14 mouse cellular contexts compared by ENCODE assay signal in the genomic region with DNA sequence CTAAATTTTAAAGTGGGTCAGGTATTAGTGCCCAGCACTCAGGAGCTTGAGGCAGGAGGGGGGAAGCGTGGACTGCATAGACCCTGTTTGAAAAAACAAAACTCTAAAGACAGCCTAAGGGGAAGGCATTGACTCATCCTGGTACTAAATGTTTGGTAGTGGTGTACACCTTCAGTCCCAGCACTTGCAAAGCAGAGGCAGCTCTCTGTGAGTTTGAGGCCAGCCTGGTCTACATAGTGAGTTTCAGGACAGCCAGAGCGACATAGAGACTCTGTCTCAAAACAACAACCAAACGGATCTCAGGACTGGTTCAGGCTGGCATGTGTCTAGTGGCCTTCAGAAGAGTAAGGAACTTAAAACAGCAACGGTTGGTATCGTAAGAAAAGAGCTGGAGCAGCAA. TPM values are rescaled to one million over a fixed set of nuclear protein-coding genes. Genes with fewer than 3 reads are reported as not detected.
DNase-seq lines count a peak whose midpoint lies in the region; ATAC-seq lines count a peak whose summit lies in the region.
"Had no signal": no experiment of that assay in that cellular context is flagged by ENCODE, and none has a peak within 500 bp of the region (broad histone marks: within the 10 kb centered on the region; RNA-seq: fewer than 3 reads in every experiment).

No protein-coding gene starts in this region.

- no peaks in the 10 kb centered on the region for H3K36me3 ChIP-seq in heart, embryonic 14.5 days (ENCODE audit: control insufficient read depth, insufficient read depth, low read length)
- peaks cover 3% of the 10 kb centered on the region; the same call in 1 of the 2 replicates for H3K36me3 ChIP-seq in midbrain, embryonic 10.5 days
- H3K36me3 ChIP-seq in midbrain, embryonic 11.5 days (ENCODE audit: control insufficient read depth, insufficient read depth, low read length) = no peaks in the 10 kb centered on the region
- H3K36me3 ChIP-seq in hindbrain, embryonic 16.5 days (ENCODE audit: control insufficient read depth, insufficient read depth, low read length) = no peaks in the 10 kb centered on the region
- H3K36me3 ChIP-seq: limb, embryonic 12.5 days had no signal

- no peak overlapping the region for H3K4me3 ChIP-seq in heart, embryonic 14.5 days (ENCODE audit: control insufficient read depth in 1 of 2, insufficient read depth in 1 of 2, low read depth in 1 of 2, low read length in 2 of 2)
- H3K4me3 ChIP-seq in midbrain, embryonic 10.5 days = no peak overlapping the region
- no peak overlapping the region for H3K4me3 ChIP-seq in midbrain, embryonic 11.5 days (ENCODE audit: low read depth, low read length)
- no peak overlapping the region for H3K4me3 ChIP-seq in hindbrain, embryonic 16.5 days (ENCODE audit: low read length)
- H3K4me3 ChIP-seq: limb, embryonic 12.5 days; myocyte had no signal

- H3K9ac ChIP-seq in heart, embryonic 14.5 days (ENCODE audit: low read length) = no peak overlapping the region
- no peak overlapping the region for H3K9ac ChIP-seq in midbrain, embryonic 11.5 days (ENCODE audit: low read length)
- H3K9ac ChIP-seq in hindbrain, embryonic 16.5 days (ENCODE audit: low read depth, low read length) = no peak overlapping the region
- H3K9ac ChIP-seq: limb, embryonic 12.5 days had no signal

- no peak for DNase-seq in heart, postnatal 10 days
- DNase-seq in midbrain, embryonic 10.5 days (ENCODE audit: low spot score) = no peak
- DNase-seq in midbrain, embryonic 11.5 days (ENCODE audit: low spot score, missing footprints) = no peak
- no peak for DNase-seq in right cerebral cortex, postnatal 25 days
- DNase-seq: cerebellum, adult 2 months; embryo, embryonic 11 days; kidney, adult 18-20 months; kidney, postnatal 25 days; lung, adult 18-20 months had no signal

- ATAC-seq in heart, embryonic 14.5 days (ENCODE audit: insufficient number of reproducible peaks, insufficient read depth, low FRiP score, low read depth) = no peak
- ATAC-seq in midbrain, embryonic 11.5 days (ENCODE audit: low FRiP score) = no peak
- ATAC-seq in hindbrain, embryonic 16.5 days = no peak
- no peak for ATAC-seq in activated CD4-positive, CD25-positive, alpha-beta regulatory T cell, adult 4 months

- no peaks in the 10 kb centered on the region for H3K9me3 ChIP-seq in heart, embryonic 14.5 days (ENCODE audit: control insufficient read depth, low read length)
- H3K9me3 ChIP-seq in midbrain, embryonic 10.5 days (replicated peaks) = no peaks in the 10 kb centered on the region
- H3K9me3 ChIP-seq in midbrain, embryonic 11.5 days (ENCODE audit: control insufficient read depth, low read length) = no peaks in the 10 kb centered on the region
- no peaks in the 10 kb centered on the region for H3K9me3 ChIP-seq in hindbrain, embryonic 16.5 days (ENCODE audit: control insufficient read depth, low read length)
- H3K9me3 ChIP-seq: limb, embryonic 12.5 days had no signal

- intact Hi-C loops in heart, postnatal 10 days (cut with DNase I) = loop anchor here (2.0 kb wide), 1 partner anchor 16 kb away; no protein-coding TSS in a partner anchor

- no peaks in the 10 kb centered on the region for H3K27me3 ChIP-seq in heart, embryonic 14.5 days (ENCODE audit: control insufficient read depth, insufficient read depth, low read length)
- no peaks in the 10 kb centered on the region for H3K27me3 ChIP-seq in midbrain, embryonic 10.5 days (ENCODE audit: low read depth, poor library complexity, severe bottlenecking)
- H3K27me3 ChIP-seq in midbrain, embryonic 11.5 days (ENCODE audit: control insufficient read depth, insufficient read depth, low read length) = no peaks in the 10 kb centered on the region
- H3K27me3 ChIP-seq in hindbrain, embryonic 16.5 days (replicated peaks; ENCODE audit: control insufficient read depth, insufficient read depth, low read length) = no peaks in the 10 kb centered on the region
- H3K27me3 ChIP-seq: limb, embryonic 12.5 days had no signal

- H3K27ac ChIP-seq in heart, embryonic 14.5 days (replicated peaks in 1 of 2; ENCODE audit: control insufficient read depth in 1 of 2, insufficient read depth in 1 of 2, low read depth in 2 of 2, low read length in 2 of 2) = no peak overlapping the region
- peak overlapping the region; percentile 23; the same call in 1 of the 2 replicates for H3K27ac ChIP-seq in midbrain, embryonic 10.5 days (replicated peaks)
- H3K27ac ChIP-seq in midbrain, embryonic 11.5 days (ENCODE audit: low read depth, low read length) = no peak overlapping the region
- no peak overlapping the region for H3K27ac ChIP-seq in hindbrain, embryonic 16.5 days (ENCODE audit: low read depth, low read length)
- H3K27ac ChIP-seq: limb, embryonic 12.5 days had no signal

- H3K4me1 ChIP-seq in heart, embryonic 14.5 days (ENCODE audit: control insufficient read depth in 2 of 2, insufficient read depth in 2 of 2, low read length in 2 of 2) = peaks cover 8 to 44% of the 10 kb centered on the region in 2 experiments
- peaks cover 56% of the 10 kb centered on the region for H3K4me1 ChIP-seq in midbrain, embryonic 10.5 days
- H3K4me1 ChIP-seq in midbrain, embryonic 11.5 days (ENCODE audit: control insufficient read depth, insufficient read depth, low read length) = peaks cover 30% of the 10 kb centered on the region
- peaks cover 46% of the 10 kb centered on the region for H3K4me1 ChIP-seq in hindbrain, embryonic 16.5 days (ENCODE audit: control insufficient read depth, insufficient read depth, low read depth, low read length)

- 68% methylated on average over 5 of the region's 5 CpGs for WGBS in heart, embryonic 14.5 days
- WGBS in midbrain, embryonic 10.5 days = 90% methylated on average over 5 of the region's 5 CpGs
- whole genome bisulfite sequencing in midbrain, embryonic 11.5 days = 90% methylated on average over 5 of the region's 5 CpGs
- 74% methylated on average over 5 of the region's 5 CpGs for WGBS in hindbrain, embryonic 16.5 days

- peak overlapping the region; percentile 46 for H3K4me2 ChIP-seq in heart, embryonic 14.5 days (ENCODE audit: low read length)
- no peak overlapping the region for H3K4me2 ChIP-seq in midbrain, embryonic 11.5 days
- peak overlapping the region; percentile 36; the same call in 1 of the 2 replicates for H3K4me2 ChIP-seq in hindbrain, embryonic 16.5 days (ENCODE audit: low read length)
- H3K4me2 ChIP-seq: limb, embryonic 12.5 days had no signal

RNA-seq across cellular contexts. Expression of a gene that starts 4.7 kb away (rescaled TPM):
- 47.1 and 51.9 TPM in 2 replicates for polyA plus RNA-seq in heart, embryonic 14.5 days (2014; fragmentation: Nextera tagmentation; extraction: Ambion mirVana)
- total RNA-seq in heart, postnatal 10 days (2021) = 100 to 1,000 TPM; 146 to 164 TPM
- polyA plus RNA-seq in midbrain, embryonic 10.5 days (2016; fragmentation: Nextera tagmentation; extraction: Ambion mirVana) = 63.4 and 82.4 TPM in 2 replicates
- polyA plus RNA-seq in midbrain, embryonic 11.5 days (2014; fragmentation: Nextera tagmentation; extraction: Ambion mirVana) = 94.6 and 95.0 TPM in 2 replicates
- polyA plus RNA-seq in hindbrain, embryonic 16.5 days (2015; fragmentation: Nextera tagmentation; extraction: Ambion mirVana) = 99.4 and 119 TPM in 2 replicates
- 10 to 100 TPM; 11.0 to 15.4 TPM for polyA plus RNA-seq in activated CD4-positive, CD25-positive, alpha-beta regulatory T cell, adult 4 months (2017; shearing (Covaris generic))
